Mouse (Mus musculus): ENCODE results near the gene Ankrd13b.

The Ankrd13b gene

DNA sequence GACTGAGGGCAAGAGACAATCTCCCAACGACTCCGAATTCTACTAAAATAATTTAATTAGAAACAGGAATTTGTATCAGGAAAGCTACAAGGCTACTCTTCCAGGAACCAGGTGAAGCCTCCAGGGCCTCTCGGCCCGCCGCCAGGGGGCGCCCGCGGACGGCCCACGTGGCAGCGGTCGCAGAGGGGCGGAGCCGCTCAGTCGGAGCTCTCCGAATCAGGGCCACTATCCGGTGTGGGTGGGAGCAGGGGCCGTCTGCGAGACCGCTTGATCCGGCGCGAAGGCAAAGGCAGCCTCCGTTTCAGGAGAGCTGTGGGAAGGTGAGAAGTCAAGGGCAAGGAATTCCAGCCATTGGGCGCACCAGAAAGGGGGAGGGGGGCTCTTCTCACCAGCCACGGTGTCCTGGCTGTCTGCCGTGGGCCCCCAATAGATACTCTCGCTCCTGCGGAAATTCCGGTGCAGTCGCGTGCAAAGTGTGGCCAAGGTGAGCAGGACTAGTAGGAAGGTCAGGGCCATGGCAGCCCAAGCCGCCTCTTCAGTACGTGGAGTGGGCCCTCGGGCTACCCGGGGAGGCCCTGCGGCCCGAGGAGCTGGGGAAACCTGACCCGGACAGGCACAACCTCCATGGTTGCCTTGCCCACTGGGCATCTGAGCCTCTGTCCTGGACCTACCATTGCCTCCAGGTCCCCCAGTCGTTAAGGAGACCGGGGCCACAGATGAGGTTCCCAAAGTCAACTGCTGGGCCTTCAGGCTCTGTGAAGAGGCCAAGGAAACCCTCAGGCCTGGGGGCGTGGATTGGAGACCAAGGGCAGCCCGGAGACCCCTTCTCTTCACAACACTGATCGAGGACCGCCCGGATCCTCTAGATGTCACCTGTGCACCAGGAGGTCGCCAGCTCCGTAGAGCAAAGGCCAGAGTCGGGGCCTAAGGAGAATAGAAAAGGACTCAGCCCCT is 18.9 kb upstream of the Ankrd13b start:
- peak; percentile 78 to 79 for DNase-seq

DNA sequence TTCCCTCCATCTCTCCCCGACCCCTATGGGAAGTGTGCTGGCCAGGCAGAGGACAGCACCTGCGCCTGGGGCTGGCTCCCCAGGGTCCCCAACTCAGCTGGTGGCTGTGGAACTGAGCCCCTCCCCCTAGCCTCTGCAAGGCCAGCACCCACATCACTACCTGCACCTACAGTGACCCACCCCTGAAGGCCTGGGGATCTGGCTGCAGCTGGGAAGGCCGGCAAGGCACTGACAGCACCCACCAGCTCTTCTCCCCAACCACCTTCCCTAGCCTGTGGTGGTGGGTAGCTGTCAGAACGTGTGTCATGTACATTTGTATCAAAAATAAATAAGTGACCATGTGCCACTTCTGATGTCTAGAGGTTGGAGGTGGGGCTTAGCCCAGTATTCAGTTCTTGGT is 17.9 kb upstream of the Ankrd13b start:
- DNase-seq = no peak

DNA sequence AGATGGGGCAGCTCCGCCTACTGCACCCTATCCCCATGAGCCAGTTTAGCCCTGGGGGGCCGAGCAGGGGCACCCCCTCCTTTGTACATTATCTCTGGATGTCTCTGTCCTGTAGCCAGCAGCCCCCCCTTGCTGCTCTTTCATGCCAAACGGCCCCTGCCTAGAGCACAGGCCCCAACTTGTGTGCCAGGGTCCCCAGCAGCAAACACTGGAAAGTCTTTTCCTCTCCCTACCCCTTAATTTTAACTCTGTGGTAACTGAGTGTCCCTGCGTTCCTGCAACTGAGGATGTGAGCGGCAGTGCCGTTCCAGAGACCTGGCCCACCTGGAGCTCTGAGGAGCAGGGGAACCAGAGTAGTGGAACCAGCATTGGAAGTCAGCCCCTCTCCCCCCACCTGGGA is 17.5 kb upstream of the Ankrd13b start:
- no peak for DNase-seq

DNA sequence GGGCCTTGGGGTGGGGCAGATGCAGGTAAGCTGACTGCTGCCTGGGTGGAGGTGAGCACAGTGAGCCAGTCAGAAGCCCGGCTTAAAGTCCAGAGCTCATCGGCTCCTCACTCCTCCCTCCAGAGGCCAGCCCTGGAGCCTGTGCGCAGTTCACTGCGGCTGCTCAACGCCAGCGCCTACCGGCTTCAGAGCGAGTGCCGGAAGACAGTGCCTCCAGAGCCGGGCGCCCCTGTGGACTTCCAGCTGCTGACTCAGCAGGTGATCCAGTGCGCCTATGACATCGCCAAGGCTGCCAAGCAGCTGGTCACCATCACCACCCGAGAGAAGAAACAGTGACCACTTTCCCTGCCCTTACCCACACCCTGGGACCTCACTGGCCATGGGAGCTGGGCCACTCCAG is 16.8 kb upstream of the Ankrd13b start:
- no peak for DNase-seq

DNA sequence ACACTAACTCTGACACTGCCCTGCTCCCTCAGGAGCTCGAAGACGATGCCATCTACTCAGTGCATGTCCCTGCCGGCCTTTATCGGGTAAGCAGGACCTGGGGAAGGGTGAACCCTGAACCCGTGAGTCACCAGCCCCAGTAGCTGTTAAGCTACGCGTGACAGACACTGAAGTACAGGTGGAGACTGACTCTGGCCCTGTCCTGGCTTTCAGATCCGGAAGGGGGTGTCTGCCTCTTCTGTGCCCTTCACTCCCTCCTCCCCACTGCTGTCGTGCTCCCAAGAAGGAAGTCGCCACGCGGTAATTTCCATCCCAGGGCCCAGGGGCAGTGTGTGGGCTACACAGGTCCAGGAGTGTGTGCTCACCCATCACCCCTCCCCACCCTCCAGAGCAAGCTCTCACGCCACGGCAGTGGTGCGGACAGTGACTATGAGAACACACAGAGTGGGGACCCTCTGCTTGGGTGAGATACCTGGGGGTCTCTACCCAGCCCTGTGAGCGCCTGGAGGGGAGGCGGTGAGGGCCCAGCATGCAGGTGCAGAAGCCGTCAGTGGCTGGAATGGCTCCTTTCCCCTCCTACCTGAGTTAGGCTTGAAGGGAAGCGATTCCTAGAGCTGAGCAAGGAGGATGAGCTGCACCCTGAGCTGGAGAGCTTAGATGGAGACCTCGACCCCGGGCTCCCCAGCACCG is 16.0 kb upstream of the Ankrd13b start:
- no peak for DNase-seq

DNA sequence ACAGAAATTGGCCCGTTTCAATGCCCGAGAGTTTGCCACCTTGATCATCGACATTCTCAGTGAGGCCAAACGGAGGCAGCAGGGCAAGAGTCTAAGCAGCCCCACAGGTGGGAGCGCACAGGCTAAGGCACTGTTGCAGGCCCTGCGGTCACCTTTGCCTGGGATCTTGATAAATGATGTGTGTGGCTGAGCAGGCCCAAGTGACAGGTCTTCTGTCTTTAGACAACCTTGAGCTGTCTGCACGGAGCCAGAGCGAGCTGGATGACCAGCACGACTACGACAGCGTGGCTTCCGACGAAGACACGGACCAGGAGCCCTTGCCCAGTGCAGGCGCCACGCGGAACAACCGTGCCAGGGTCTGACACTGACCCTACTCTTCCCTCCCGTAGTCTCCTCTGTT is 14.9 kb upstream of the Ankrd13b start:
- DNase-seq = no peak

DNA sequence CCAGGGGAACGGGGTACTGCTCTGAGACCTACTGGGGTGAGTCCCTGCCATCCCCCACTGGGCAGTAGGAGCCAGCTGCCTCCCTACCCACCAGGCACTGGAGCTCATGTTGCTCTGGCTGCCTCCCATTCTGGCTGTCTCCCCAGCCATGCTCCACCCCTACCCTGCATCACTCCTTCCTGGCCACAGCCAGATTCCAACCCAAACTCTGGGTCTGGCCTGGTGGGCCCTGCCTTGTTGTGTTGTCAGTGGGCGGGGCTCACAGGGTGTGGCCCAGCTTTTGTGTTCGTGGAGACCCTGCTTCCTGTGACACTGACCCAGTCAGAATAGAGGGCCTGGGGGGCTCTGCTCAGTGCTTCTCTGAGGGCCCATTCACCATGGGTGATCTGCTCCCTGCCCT is 14.0 kb upstream of the Ankrd13b start:
- no peak for DNase-seq

DNA sequence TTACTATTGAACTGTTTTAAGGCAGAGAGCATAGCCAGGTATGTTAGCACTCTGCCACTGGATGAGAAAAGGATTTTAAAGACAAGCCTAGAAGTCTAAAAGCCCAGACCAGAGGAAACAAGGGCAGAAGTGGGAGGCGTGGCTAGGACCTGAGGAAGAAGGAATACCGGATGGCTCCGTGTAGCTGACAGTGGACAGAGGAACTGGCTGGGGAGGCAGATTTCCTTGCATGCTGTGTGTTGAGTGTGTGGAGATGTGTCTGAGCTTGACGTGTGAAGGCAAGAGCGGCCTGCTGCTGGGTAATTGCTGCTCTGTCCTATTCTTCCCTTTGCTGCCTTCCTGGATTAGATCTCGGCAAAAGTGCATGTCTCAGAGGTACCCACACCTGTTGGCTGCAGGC is 13.0 kb upstream of the Ankrd13b start:
- DNase-seq = no peak

DNA sequence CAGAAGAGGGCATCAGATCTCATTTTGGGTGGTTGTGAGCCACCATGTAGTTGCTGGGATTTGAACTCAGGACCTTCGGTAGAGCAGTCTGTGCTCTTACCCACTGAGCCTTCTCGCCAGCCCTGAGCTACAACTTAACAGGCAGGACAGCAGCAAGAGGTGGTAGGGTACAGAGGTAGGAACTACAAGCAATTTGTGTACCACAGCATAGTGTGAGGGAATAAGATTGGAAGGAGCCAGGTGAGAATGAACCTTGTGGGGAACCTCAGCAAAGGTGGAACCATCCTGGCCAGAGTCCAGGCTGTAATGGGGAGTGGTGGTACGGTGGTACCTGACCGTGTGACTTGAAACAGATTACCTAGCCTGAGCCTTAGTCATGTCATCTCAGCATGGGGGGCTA is 12.5 kb upstream of the Ankrd13b start:
- DNase-seq = no peak

DNA sequence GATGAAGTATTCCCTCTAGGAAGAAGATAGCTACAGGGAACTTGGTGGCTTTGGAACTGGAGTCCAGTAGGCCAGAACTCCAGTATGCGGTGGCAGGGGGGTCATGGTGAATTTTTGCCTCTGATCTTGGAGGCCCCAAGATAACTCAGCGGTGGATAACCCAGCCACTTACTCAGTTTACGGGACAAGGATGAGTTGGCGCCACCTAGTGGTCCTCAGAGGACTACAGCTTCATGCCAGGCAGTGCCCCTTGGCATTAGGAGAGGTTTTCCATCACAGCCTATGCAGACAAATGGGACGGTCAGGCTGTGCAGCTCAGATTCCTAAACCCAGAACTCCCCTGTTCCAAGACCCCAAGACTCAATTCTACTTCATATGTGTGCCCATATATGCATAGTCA is 11.9 kb upstream of the Ankrd13b start:
- no peak for DNase-seq

DNA sequence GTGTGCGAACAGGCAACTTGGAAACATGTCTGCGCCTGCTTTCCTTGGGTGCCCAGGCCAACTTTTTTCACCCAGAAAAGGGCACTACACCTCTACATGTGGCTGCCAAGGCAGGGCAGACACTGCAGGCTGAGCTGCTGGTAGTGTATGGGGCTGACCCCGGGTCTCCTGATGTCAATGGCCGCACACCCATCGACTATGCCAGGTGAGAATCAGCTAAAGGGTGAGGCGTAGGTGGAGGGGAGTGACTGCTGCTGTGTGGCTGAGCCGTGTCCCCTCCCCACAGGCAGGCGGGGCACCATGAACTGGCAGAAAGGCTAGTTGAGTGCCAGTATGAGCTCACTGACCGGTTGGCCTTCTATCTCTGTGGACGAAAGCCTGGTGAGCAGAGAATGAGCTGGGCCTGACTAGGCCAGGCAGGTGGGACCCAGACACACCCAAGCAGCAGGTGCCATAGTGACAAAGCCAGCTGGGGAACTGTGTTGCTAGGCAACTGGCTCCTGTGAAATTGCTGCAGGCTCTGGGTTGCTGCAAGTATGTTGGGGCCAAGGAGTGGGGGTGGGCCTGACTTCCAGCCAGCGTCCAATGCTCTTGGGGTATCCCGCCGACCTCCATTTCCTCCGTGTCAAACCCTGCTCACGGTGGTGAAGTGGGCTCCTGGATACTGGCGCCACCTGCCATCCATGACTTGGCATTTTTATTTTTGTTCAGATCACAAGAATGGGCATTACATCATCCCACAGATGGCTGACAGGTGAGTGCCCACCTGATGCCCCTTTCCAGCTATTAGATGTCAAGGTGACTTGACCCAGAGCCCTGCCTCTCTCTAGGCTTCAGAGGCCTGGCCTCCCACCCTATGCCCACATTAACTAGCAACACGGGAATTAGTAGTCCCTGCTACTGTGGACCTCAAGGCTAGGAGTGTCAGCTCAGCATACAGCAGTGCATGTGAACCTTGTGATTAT is 11.2 kb upstream of the Ankrd13b start:
- DNase-seq = no peak

DNA sequence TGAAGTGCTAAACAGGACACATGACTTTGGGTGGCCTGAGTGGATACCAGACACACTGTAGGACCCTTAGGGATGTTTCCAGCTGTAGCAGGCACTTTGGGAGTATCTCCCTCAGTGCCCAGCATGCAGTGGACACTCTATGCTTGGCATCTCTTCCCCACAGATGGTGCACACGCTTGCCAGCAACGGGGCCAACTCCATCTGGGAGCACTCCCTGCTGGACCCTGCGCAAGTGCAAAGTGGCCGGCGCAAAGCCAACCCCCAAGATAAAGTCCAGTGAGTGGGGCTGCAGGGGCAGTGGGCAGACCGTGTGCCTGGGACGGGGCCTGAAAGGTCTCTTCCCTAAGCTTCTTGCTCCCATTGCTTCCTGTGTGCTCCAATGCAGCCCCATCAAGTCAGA is 9.9 kb upstream of the Ankrd13b start:
- DNase-seq = no peak

DNA sequence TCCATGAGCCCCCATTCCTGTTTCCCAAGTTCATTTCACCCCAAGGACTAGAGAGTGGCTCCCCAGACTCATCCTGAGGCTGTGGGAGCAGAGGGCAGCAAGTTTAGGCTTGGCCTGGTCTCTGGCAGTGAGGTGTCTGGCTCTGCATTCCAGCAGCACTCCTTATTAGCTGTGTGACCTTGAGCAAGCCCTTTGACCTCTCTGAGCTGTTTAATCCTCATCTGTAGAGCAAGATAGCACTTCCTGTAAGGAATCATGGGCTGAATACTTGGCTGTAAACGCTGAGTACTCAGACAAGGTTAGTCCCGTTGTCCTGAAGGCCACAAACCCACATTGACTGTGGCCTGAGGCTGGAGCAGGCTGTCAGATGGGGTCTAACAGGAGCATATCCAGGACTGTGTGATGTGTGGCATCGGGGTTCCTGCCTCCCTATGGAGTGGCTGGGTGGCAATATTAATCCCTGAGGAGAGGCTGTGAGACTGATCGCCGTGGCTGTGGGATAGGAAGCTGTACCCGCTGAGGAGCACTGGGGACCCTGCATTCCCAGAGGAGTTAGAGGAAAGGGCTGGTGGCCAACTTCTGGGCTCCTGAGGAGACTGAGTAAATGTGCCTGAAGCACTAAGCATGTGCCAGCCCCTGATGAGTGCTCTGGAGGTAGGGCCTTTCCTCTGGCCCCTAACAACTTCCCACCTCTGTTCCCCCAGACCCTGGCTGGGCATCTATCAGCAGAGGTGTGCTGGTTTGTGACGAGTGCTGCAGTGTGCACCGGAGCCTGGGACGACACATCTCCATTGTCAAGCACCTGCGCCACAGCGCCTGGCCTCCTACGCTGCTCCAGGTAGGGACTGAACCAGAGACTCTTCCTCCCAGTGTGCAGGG is 9.0 kb upstream of the Ankrd13b start:
- DNase-seq = no peak

DNA sequence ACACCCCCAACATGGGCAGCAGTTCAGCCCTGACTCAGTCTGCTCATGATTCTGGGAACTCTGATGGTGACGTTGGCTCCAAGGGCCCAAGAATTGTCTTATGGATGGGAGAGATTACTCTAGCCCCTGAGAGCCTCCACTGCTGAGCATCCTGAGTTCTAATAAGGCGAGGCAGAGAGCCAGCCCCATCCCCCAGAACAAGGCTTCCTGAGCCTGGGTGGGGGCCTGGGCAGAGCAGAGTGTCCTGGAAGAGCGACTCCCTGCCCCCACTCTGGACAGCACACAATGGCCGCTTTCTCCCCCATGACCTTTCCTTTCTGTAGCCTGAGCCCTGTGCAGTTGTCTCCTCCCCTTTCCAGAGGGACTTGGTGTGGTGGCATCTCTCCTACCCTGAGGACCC is 8.4 kb upstream of the Ankrd13b start:
- no peak for DNase-seq

DNA sequence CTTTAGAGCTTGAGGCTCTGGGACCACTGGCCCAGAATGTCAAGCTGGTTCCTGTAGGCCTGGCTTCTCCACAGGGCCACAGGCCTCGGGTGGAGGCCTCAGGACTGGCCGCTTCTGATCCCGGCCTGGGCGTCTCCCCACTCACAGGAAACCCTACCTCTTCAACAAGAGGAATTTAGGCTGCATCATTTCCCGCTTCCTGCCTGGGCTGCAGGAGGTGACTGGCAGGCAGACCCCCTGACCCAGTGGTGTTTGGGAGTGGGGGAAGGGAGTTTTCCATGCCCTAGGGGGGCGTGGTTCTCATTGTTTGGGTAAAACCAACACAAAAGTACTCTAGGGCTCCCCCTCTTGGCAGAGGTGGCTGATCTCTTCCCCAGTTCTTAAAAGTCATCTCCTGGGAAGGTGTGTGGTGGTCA is 7.9 kb upstream of the Ankrd13b start:
- DNase-seq = peak in 1 of 2 experiments; percentile 58

DNA sequence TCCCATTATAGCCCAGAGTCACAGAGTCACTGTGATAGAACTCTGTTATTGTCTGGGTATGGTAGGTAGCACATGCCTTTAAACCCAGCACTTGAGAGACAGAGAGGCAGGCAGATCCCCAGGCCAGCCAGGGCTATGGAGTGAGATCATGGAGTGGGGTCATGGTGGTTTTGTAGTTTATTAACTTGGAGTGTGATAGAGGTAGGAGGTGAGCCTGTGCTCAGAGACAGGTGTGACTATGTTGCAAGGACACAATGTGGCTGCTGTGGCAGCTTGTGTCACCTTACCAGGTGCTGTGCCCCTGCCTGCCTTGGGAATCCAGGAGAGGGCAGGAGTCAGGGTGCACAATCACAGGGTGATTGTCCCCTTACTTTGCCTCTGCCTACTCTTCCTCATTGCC is 6.0 kb upstream of the Ankrd13b start:
- DNase-seq = no peak

DNA sequence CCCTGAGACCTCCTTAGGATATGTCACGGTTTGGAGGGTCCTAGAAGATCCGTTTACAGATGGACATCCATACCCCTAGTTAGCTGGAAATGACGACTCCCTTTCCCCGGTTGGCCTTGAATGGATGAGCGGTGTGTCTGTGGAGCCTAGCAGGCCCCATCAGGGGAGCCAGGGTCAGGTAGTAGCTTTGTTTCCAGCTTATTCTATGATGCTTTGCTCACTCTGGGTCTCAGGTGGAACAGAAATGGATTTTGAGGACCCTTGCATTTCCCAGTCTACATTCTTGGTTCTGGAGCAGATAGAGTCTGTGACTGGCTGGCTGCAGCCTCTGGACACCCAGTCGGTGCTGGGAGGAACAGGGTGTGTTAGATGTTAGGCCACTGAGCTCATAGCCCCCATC is 5.3 kb upstream of the Ankrd13b start:
- no peak for DNase-seq

DNA sequence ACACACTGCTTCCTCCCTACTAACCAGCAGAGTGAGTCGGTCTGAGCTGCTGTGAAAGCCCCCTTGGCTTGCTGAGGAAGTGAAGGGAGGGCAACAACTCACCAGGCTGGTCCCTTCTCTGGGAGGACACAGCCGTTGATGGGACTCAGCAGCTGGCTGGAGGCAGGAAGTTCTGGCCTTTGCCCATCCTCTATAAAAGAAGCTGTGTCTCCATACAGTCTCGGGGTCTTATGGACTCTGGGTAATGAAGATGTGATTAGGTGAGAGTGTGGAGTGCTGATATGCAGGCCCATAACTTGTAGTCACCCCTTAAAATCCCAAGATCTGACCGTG is 4.8 kb upstream of the Ankrd13b start:
- no peak for DNase-seq

DNA sequence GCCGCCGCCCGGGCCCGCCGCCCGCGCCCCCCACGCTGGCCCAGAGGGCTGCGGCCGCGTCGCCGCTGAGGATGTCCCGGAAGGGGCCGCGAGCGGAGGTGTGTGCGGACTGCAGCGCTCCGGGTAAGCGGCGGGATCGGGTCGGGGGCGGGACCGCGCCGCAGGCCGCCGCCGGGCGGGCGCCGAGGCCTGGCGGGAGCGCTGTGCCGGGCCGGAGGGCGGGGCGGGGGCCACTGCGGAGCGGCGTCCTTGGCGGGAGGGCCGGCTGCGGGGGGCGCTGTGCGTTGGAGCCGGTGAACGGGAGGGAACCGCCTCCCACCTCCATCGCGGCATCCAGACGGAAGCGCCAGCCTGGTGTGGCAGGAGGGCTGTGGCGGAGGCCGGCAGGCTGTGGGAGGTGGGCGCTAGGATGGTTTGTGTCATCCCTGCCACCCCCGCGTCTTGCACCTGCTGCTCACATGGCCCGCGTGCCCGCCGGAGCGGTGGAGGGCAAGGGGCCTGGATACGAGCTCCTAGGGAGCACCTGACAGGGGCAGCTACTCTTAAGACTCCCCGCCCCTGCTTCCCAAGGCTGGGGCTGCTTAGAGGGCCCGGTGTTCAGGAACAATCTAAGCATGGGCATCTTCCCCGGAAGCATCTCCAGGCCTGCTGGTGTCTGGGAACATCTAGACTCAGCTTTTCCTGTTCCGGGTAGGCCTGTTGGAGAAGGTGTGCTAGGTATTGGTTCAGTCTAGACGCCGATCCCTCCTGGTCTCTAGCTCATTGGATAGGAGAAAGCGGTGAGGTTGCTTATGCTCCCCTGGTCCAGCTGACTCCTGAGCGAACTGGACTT is 4.2 kb upstream of the Ankrd13b start, which contains the start of gene Git1:
Gene Git1 (plus strand): TSS at position 51 of the 832 bp plus-strand sequence.
- DNase-seq = peak; percentile 52 to 60

DNA sequence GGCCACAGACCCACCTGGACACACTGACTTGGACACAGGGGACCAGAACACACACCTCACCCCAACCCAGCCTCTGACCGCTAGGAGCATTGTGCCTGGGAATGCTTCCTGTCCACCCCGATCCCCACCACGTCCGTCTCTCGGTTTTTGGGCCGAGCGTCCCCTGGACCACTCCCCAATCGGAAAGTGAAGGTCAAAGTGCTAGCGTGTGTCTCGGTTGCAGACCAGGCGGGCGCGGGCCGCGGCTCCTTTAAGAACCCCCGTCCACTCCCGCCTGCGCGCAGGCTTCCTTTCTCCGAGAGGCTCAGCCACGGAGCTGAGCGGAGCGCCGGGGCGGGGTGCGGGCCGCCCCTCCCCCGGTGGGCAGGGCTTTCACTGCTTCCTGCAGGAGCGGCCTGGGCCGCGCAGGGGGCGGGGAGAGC is 3.4 kb upstream of the Ankrd13b start:
- peak; percentile 89 to 90 for DNase-seq

DNA sequence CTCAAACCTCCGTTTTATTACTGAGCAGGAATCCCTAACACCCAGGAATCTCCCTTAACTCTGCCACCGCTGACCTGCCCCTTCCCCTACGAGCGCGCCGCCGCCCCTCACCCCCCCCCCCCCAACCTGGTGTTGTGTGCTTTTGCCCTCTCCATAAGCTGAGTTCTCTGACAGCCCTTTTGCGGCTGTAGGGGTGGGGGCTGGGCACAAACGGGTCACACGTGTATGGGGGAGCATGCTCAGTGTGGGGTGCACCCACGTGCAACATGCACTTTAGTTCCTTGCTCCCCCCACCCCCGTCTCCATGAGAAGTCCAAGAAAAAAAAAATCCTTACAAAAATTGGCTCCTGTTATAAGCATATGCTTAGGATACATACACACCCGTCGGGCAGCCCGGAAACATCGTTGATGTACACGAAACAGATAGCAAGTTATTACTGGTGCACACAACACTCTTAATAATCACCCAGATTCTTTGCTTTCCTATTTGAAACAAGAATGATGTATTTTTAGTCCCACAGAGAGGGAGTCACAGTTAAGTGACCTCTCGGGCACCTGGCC is 2.9 kb upstream of the Ankrd13b start:
- DNase-seq = peak in 1 of 2 experiments; percentile 65
